Mouse (Mus musculus) megakaryocyte, embryonic 14.5 days (primary cell): ENCODE measurements around the gene Mast4.

Experiments used
- FLI1 ChIP-seq: IDR thresholded peaks from 2 replicates; pipeline ENCODE4 v1.6.1; 2012; ENCODE audit warnings: low read length, inconsistent platforms, mixed read lengths
- GATA1 ChIP-seq: IDR thresholded peaks from 3 replicates; pipeline ENCODE4 v1.6.1; 2012; ENCODE audit warnings: mixed read lengths, low read length, inconsistent platforms, borderline replicate concordance

GRCm38 (mm10) chr13:102792157-102792556 is 542.1 kb downstream of the Mast4 start:
- TF ChIP-seq GATA1 (no peak), FLI1 (no peak)
